20 mouse cellular contexts compared by ENCODE assay signal in the genomic region with DNA sequence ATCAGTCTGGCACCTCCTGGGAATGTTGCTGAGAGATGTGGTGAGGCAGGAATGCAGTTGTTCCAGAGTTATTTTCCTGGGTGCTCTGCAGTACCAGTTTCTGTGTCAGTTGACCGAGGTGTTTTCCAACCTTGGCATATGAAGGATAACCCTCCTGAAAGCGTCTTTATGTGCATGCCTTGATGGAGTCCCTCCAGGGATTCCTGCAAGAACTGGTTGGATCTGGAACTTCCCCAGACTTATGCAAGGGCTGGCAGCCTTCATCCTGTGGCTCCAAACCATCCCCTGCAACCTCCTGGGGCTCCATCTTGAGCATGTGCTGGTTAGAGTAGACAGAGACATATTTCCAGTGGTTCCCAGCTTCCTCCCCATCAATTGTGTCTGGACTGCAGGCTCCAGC. TPM values are rescaled to one million over a fixed set of nuclear protein-coding genes. Genes with fewer than 3 reads are reported as not detected.
"Had no signal": no experiment of that assay in that cellular context is flagged by ENCODE, and none has a peak within 500 bp of the region (broad histone marks: within the 10 kb centered on the region; RNA-seq: fewer than 3 reads in every experiment).

No protein-coding gene starts in this region.

- H3K9me3 ChIP-seq: limb, embryonic 10.5 days; limb, embryonic 13.5 days; midbrain, embryonic 12.5 days; midbrain, embryonic 15.5 days; neural tube, embryonic 12.5 days; neural tube, embryonic 15.5 days had no signal

- H3K9ac ChIP-seq: limb, embryonic 13.5 days; midbrain, embryonic 12.5 days; midbrain, embryonic 15.5 days; neural tube, embryonic 12.5 days; neural tube, embryonic 15.5 days had no signal

- H3K4me3 ChIP-seq: layer of hippocampus, adult 2 months; limb, embryonic 10.5 days; limb, embryonic 13.5 days; midbrain, embryonic 12.5 days; midbrain, embryonic 15.5 days; neural tube, embryonic 12.5 days; neural tube, embryonic 15.5 days had no signal

- H3K27me3 ChIP-seq: midbrain, embryonic 12.5 days; midbrain, embryonic 15.5 days; neural tube, embryonic 12.5 days; neural tube, embryonic 15.5 days had no signal

- ATAC-seq: midbrain, embryonic 15.5 days had no signal

- H3K4me2 ChIP-seq: limb, embryonic 13.5 days; midbrain, embryonic 12.5 days; midbrain, embryonic 15.5 days; neural tube, embryonic 12.5 days; neural tube, embryonic 15.5 days had no signal

- DNase-seq: kidney, postnatal 14 days; layer of hippocampus, adult 9-11 months; lung, adult 2 months; lung, postnatal 14 days; right cerebral cortex, adult 18-20 months; right cerebral cortex, postnatal 14 days; right cerebral cortex, postnatal 4 days; thymus, adult 2 months; thymus, postnatal 14 days; thymus, postnatal 4 days had no signal

- H3K36me3 ChIP-seq: midbrain, embryonic 15.5 days; neural tube, embryonic 15.5 days had no signal

- H3K27ac ChIP-seq: layer of hippocampus, adult 2 months; limb, embryonic 10.5 days; limb, embryonic 13.5 days; macrophage; midbrain, embryonic 12.5 days; midbrain, embryonic 15.5 days; neural tube, embryonic 12.5 days; neural tube, embryonic 15.5 days; stomach, postnatal 0 days had no signal

RNA-seq across cellular contexts. Expression of a gene that starts 36.5 kb away (rescaled TPM):
- polyA plus RNA-seq: macrophage had no signal

RNA-seq across cellular contexts. Expression of a gene that starts 51.8 kb away (rescaled TPM):
- polyA plus RNA-seq: liver, adult 2 months had no signal
